Mouse (Mus musculus) forebrain, embryonic 12.5 days (tissue): Measurements from ENCODE around the gene Pde11a. TPM values are rescaled to one million over a fixed set of nuclear protein-coding genes. Genes with fewer than 3 reads are reported as not detected.
"Not testable (repeated sequence)": the region's sequence is repeated elsewhere in the genome, so short reads cannot be mapped to it uniquely, and the experiment has no call there.

Experiments
- ATAC-seq: fragments of 200-750 bp; cut with Nextera tagmentation; 2 replicates; pipeline ENCODE4 v1.8.0; 2017; ENCODE audit warnings: moderate TSS enrichment; ENCODE audit not compliant: low FRiP score
- H3K27ac ChIP-seq: fragments of 300-500 bp; sonication (generic); 2 replicates; pipeline ENCODE4 v1.5.1; 2016; ENCODE audit warnings: mild to moderate bottlenecking
- H3K27me3 ChIP-seq: fragments of 300-500 bp; sonication (generic); 2 replicates; pipeline ENCODE4 v1.6.1; 2016; ENCODE audit warnings: mild to moderate bottlenecking
- H3K36me3 ChIP-seq: fragments of 300-500 bp; sonication (generic); replicated peaks from 2 replicates; pipeline ENCODE4 v1.6.1; 2016; ENCODE audit warnings: mild to moderate bottlenecking
- H3K4me1 ChIP-seq: fragments of 300-500 bp; sonication (generic); 2 replicates; pipeline ENCODE4 v1.6.1; 2016
- H3K4me2 ChIP-seq: fragments of 300-500 bp; sonication (generic); 2 replicates; pipeline ENCODE4 v1.6.1; 2016; ENCODE audit warnings: mild to moderate bottlenecking, moderate library complexity
- H3K4me3 ChIP-seq: fragments of 300-500 bp; sonication (generic); replicated peaks from 2 replicates; pipeline ENCODE4 v1.5.1; 2016; ENCODE audit warnings: mild to moderate bottlenecking
- H3K9ac ChIP-seq: fragments of 300-500 bp; sonication (generic); 2 replicates; pipeline ENCODE4 v1.6.1; 2016; ENCODE audit warnings: mild to moderate bottlenecking
- H3K9me3 ChIP-seq: fragments of 300-500 bp; sonication (generic); 2 replicates; pipeline ENCODE4 v1.6.1; 2016
- whole genome bisulfite sequencing: fragments of 180-500 bp; shearing (Covaris S2); methylation state at CpG from one replicate; pipeline ENCODE4 v1.1.7; 2016; 5-methylcytosine and 5-hydroxymethylcytosine counted together
- polyA plus RNA-seq: library from polyadenylated mRNA; unstranded; fragments of >200 nt; fragmentation: Nextera tagmentation; extraction: Ambion mirVana; gene quantifications from 2 replicates; pipeline ENCODE4 v1.2.1, GENCODE M21; 2016

The Pde11a gene
- polyA plus RNA-seq, 1 experiment from 2014 or later: 0.08 TPM

DNA sequence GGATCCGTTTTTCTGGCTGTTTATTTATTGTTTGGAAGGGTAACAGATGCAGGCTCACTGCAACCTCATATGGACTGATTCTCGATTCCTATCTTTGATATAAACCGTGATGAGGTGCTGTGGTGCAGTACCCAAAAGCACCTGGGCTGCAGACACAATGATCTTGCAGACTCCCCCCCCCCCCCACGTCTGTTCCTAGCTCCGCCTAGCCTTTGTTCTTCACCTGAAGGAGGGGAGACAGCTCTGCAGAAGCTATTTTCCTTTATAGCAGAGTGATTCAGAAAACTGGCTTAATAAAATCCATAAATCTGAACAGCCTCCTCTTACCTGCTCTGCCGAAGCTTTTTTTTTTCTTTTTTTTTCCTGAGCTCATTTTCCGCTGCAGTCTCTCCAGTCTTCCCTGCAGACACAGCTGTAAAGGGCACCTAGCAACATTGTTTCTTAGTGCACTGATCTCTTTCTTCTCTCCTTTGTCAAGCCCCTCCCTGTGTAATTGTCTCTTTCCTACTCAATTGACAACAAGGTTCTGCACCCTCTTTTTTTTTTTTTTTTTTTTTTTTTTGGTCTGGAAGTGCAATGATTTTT, 349.7 kb downstream of the Pde11a start:
- Histone ChIP-seq H3K9ac (no peak overlapping the region), H3K9me3 (no peaks in the 10 kb centered on the region), H3K4me2 (no peak overlapping the region), H3K4me3 (no peak overlapping the region), H3K4me1 (peaks cover 16% of the 10 kb centered on the region; the same call in 1 of the 2 replicates), H3K27me3 (no peaks in the 10 kb centered on the region), H3K27ac (peak overlapping the region; percentile 56), H3K36me3 (no peaks in the 10 kb centered on the region)
- ATAC-seq: no peak
- 43% methylated on average over 7 of the region's 7 CpGs for WGBS

DNA sequence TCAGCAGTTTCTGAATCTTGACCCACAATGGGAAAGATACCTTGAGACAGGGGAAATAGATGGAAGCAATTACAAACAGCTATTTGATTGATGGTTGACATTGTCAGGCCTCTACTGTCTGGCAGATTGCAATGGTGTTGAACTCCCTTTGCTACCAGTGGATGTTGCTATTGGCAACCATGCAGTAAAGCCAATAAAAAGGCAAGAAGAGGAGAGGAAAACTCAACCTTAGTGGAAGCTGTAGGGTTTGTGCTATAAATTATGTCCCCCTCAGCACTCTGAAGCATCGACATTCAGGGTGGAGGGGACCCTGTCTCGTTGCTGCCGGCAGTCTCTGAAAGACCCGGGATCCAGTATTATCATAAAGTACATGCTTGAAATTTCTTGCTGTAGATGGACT, 350.2 kb downstream of the Pde11a start:
- Histone ChIP-seq H3K9me3 (no peaks in the 10 kb centered on the region), H3K9ac (no peak overlapping the region), H3K27me3 (no peaks in the 10 kb centered on the region), H3K4me2 (no peak overlapping the region), H3K27ac (peak overlapping the region; percentile 56), H3K36me3 (no peaks in the 10 kb centered on the region), H3K4me1 (peaks cover 16% of the 10 kb centered on the region; the same call in 1 of the 2 replicates), H3K4me3 (no peak overlapping the region)
- 0 out of 2 replicates have a peak, but pooled peaks have one; percentile 40 for ATAC-seq
- 61% methylated on average over 4 of the region's 4 CpGs for WGBS

DNA sequence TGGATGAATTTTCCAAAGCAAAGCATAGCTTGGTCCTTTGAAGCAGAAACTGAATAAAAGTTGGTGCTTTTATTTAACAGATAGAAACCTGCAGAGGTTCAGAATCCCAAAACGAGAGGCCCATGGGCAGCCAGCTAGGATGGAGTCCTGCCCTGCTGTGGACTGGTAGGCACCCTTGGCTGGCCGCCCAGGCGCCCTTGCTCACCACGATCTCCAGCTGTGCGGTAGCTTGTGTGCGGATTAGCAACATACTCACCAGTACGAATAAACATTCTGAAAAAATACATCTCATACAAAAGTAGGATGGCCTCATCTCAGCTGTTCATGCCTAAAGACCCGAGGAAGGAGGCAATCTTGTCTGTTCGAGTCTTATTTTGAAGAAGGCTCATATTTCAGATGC, 350.8 kb downstream of the Pde11a start:
- Histone ChIP-seq H3K9ac (no peak overlapping the region), H3K4me2 (no peak overlapping the region), H3K4me3 (no peak overlapping the region), H3K36me3 (no peaks in the 10 kb centered on the region), H3K4me1 (peaks cover 16% of the 10 kb centered on the region; the same call in 1 of the 2 replicates), H3K9me3 (no peaks in the 10 kb centered on the region), H3K27me3 (no peaks in the 10 kb centered on the region), H3K27ac (peak overlapping the region; percentile 56; the same call in 1 of the 2 replicates)
- no peak for ATAC-seq
- 78% methylated on average over 9 of the region's 9 CpGs for WGBS

DNA sequence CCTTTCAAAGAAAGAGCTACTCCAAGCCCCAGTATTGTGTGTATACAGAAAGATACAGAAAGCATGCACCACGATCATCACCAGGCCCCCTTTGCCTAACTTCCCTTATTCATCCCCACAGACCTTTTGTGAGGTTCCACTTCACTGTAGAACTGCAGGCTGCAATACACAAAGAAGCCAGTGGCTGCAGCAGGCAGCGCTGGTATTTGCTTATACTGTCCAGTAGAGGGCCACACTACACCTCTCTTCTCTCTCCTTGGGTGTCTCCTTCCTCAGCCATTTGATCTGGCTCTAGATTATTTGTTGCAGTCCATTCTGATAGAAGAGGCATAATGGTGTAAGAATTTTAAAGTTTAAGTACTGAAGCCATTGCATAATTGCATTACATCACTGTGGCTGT, 353.4 kb downstream of the Pde11a start:
- H3K27ac ChIP-seq: no peak overlapping the region
- H3K9ac ChIP-seq: no peak overlapping the region

DNA sequence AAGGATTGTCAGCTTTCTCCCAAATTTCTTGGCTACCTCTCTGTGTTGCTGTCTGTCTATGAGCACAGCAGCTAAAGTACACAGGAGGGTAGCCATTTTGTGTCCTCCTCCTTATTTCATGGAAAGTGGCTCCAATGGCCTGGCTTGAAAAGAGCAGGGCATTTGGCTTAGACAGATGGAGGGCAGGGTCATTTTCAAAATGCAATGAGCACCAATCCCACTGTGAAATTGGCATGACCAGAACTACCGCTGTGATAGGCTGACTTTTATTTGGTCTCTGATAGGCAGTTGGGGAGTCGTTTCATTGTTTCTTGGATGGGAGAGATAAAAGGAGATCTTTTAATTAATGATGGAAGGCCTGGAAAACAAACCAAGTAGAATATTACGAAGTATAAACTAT, 354.7 kb downstream of the Pde11a start:
- Histone ChIP-seq H3K9ac (no peak overlapping the region), H3K4me2 (no peak overlapping the region), H3K4me1 (peaks cover 14% of the 10 kb centered on the region; the same call in 1 of the 2 replicates), H3K4me3 (no peak overlapping the region), H3K27me3 (no peaks in the 10 kb centered on the region), H3K36me3 (no peaks in the 10 kb centered on the region), H3K27ac (no peak overlapping the region), H3K9me3 (no peaks in the 10 kb centered on the region)
- 90% methylated on average over 3 of the region's 3 CpGs for WGBS
- no peak for ATAC-seq

More for the DNA sequence above, 353.4 kb downstream of the Pde11a start:
- H3K36me3 ChIP-seq: no peaks in the 10 kb centered on the region
- no peak overlapping the region for H3K4me2 ChIP-seq
- 4% methylated on average over 2 of the region's 2 CpGs for WGBS
- peaks cover 16% of the 10 kb centered on the region; the same call in 1 of the 2 replicates for H3K4me1 ChIP-seq
- H3K9me3 ChIP-seq: no peaks in the 10 kb centered on the region
- H3K4me3 ChIP-seq: no peak overlapping the region
- ATAC-seq: peak; percentile 79
- no peaks in the 10 kb centered on the region for H3K27me3 ChIP-seq

DNA sequence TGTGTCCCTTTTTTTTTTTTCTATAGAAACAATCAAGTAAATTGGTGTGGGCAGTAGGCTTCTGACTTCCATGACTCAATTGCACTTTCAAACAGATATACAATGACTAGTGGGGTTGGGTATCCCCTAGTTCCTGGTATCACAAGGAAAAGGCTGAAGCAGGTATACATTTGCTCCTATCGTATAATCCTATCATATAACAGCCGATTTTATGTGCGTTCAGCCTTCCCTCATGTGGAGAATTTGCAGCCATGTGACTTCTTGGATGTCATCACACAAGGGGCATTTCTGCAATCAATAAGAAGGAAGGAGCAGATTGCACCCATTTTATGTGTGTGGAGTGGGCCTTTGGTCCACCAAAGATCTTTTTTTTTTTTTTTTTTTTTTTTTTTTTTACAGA, 355.5 kb downstream of the Pde11a start:
- H3K27me3 ChIP-seq: no peaks in the 10 kb centered on the region
- WGBS: 97% methylated on average over 3 of the region's 3 CpGs
- no peaks in the 10 kb centered on the region for H3K9me3 ChIP-seq

DNA sequence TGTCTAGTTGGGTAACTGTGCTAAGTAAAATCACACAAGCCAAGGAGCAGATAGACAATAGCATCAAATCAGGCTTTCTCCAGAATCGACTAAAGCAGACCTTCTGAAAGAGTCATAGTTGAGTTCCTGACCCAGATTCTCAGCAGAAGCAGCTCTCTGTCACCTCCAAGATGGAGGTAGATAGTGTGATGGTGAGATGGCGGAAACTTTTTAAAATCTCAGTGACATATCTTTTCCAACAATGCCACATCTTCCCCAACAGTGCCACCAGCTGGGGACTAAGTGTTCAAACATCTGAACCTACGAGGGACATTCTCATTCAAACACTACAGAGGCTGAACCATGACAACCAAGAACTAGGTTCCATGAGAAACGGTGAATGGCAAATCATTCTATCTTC, 355.9 kb downstream of the Pde11a start:
- Histone ChIP-seq H3K4me3 (no peak overlapping the region), H3K9me3 (no peaks in the 10 kb centered on the region), H3K27ac (no peak overlapping the region), H3K4me2 (no peak overlapping the region), H3K36me3 (no peaks in the 10 kb centered on the region), H3K27me3 (no peaks in the 10 kb centered on the region), H3K9ac (no peak overlapping the region), H3K4me1 (0 out of 2 replicates have a peak, but pooled peaks cover 5% of the 10 kb centered on the region)
- ATAC-seq: no peak
- 96% methylated on average over 4 of the region's 4 CpGs for WGBS

More for the DNA sequence above, 355.5 kb downstream of the Pde11a start:
- no peaks in the 10 kb centered on the region for H3K36me3 ChIP-seq
- ATAC-seq: no peak
- no peak overlapping the region for H3K27ac ChIP-seq
- no peak overlapping the region for H3K4me2 ChIP-seq
- no peak overlapping the region for H3K4me3 ChIP-seq
- peaks cover 7% of the 10 kb centered on the region; the same call in 1 of the 2 replicates for H3K4me1 ChIP-seq
- no peak overlapping the region for H3K9ac ChIP-seq

DNA sequence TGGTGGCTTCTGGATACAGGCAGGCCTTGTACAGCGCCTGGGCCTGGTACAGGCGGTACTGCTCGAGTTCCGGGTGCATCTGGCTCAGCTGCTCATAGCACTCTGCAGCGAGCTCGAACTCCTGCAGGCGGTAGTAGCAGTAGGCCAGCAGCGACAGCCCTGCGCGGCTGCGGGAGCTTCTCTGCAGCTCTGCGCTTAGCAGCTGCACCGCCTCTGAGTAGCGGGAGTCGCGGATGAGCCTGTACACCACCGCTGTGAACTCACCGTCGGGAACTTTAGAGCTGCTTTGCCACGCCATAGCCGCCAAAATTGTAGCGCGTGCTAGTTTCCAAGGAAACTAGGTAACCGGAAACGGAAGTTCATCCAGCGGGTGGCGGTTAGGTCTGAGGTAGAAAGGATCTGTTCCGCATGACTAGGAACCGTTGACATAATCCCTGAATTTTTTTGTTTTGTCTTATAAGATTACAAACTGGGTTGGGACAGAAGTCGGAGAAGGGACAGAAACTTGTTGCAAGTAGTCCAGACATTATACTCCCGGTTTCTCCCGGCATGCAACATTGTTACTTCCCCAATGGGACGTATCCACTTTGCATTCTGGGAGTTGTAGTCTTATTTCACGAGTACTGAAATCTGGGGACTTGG, 357.0 kb downstream of the Pde11a start, which contains the start of gene Ttc30a1:
TSS of gene Ttc30a1 (minus strand) at position 528 of the 642 bp plus-strand sequence.
- H3K36me3 ChIP-seq, H3K27ac ChIP-seq, H3K9me3 ChIP-seq, H3K27me3 ChIP-seq, H3K4me1 ChIP-seq: not testable (repeated sequence)
- H3K4me3 ChIP-seq: peak within 1 kb of the TSS; percentile 47
- WGBS: 5% methylated on average over 34 of the region's 34 CpGs
- peak within 1 kb of the TSS; percentile 59 for H3K4me2 ChIP-seq
- ATAC-seq: peak; percentile 57
- peak within 1 kb of the TSS; percentile 30; the same call in 1 of the 2 replicates for H3K9ac ChIP-seq

DNA sequence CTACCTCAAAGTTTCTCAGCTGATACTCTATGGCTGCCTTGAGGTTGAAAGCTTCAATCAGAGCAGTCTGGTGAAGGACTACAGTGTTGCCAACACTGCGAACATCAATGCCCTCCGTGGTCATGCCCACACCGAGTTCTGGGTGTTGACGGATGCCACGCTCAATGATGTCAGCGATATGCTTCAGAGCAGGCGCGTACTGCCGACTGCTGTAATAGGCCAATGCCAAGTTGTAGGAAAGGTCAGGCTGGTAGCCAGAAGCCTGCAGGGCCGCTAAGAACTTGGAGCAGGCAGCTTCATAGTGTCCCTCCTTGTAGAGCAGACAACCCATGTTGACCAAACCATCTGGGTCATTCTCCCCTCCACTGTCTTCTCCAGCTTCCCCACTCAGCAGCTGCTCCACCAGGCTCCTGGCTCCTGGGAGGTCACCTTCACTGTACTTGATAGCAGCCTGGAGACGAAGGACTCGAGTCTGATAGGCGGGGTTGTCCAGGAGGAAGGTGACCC, 357.6 kb downstream of the Pde11a start:
- Histone ChIP-seq H3K4me2 (peak overlapping the region; percentile 59), H3K4me3 (peak overlapping the region; percentile 47)
- not testable (repeated sequence) for H3K27me3 ChIP-seq, H3K9ac ChIP-seq, ATAC-seq, H3K4me1 ChIP-seq, H3K36me3 ChIP-seq, H3K9me3 ChIP-seq, H3K27ac ChIP-seq
- 96% methylated on average over 13 of the region's 13 CpGs for WGBS

DNA sequence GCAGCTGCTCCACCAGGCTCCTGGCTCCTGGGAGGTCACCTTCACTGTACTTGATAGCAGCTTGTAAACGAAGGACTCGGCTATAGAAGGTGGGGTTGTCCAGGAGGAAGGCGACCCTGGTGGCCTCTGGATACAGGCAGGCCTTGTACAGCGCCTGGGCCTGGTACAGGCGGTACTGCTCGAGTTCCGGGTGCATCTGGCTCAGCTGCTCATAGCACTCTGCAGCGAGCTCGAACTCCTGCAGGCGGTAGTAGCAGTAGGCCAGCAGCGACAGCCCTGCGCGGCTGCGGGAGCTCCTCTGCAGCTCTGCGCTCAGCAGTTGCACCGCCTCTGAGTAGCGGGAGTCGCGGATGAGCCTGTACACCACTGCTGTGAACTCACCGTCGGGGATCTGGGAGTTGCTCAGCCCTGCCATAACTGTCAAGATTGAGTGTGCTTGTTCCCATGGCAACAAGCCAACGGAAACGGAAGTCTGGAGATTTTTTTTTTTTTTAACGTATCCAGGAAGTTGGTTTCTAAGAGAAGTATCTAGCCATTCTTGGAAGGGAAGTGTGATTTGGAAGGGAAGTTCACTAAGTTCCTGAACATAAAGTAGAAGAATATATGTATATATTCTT, 360.7 kb downstream of the Pde11a start, which contains the start of gene Ttc30a2:
TSS of gene Ttc30a2 (minus strand) at position 419 of the 617 bp plus-strand sequence.
- H3K4me2 ChIP-seq, H3K9ac ChIP-seq, H3K4me3 ChIP-seq, H3K9me3 ChIP-seq, H3K27me3 ChIP-seq, H3K4me1 ChIP-seq, ATAC-seq, H3K36me3 ChIP-seq, H3K27ac ChIP-seq: not testable (repeated sequence)
- 22% methylated on average over 21 of the region's 24 CpGs for WGBS

DNA sequence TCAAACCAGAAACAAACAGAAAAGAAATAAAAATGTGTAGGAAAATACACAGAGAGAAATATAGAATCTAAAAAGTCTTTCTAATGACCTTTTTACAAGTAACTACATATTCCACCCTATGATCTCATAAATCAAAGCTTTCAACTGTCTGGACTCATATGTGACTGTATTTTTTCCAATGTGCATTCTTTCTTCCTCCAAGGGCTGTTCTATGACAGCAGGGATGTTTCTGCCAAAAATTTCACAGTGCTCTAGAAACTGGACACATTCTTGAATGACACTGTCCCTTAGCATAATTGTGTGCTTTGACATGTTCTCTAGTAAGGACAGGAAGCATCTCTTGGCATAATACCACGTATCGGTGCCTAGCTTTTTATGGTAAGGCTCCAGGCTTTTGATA, 362.5 kb downstream of the Pde11a start:
- not testable (repeated sequence) for ATAC-seq, H3K27me3 ChIP-seq, H3K4me3 ChIP-seq, H3K4me1 ChIP-seq, H3K27ac ChIP-seq, H3K4me2 ChIP-seq, H3K9me3 ChIP-seq, H3K9ac ChIP-seq, H3K36me3 ChIP-seq
- 87% methylated on average over 2 of the region's 2 CpGs for WGBS

DNA sequence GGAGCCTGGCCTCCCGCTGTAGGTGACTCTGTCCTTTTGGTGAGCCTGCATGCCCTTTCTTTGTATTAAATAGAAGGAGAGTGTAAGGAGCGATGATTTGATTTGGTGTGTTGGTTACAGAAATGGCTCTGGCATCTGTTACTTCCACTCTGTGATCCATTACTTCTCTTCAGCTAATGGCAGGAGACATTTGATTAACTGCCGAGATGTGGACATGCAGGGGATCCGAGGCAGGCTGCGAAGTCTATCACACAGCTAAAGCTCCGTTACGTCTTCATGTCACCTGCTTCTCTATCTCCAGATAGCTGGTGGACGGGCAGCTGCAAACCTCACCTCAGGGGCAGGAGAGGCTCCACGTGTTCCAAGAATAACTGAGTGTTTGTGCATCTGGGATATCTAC, 364.4 kb downstream of the Pde11a start:
- Histone ChIP-seq H3K9me3 (no peaks in the 10 kb centered on the region), H3K9ac (no peak overlapping the region), H3K27me3 (no peaks in the 10 kb centered on the region), H3K4me2 (no peak overlapping the region), H3K27ac (no peak overlapping the region), H3K4me1 (no peaks in the 10 kb centered on the region), H3K4me3 (no peak overlapping the region), H3K36me3 (no peaks in the 10 kb centered on the region)
- no peak for ATAC-seq
- WGBS: 79% methylated on average over 9 of the region's 9 CpGs
